Mouse (Mus musculus): ENCODE measurements at regions not wholly inside any gene's neighbourhood (a gene's known extent, or its start where the extent isn't known, plus 50 kb on each side); places are given as distances from the start of the nearest gene placed in this dataset.

- H3K4me1 ChIP-seq (ENCODE audit: control insufficient read depth, insufficient read depth, insufficient read length, low read length): no peaks in the 10 kb centered on the region
- no peak overlapping the region for H3K4me3 ChIP-seq (ENCODE audit: low read depth, low read length)
- WGBS: 93% methylated on average over 1 of the region's 1 CpGs
- H3K27me3 ChIP-seq (ENCODE audit: control insufficient read depth, insufficient read depth, low read length): no peaks in the 10 kb centered on the region
- no peak overlapping the region for H3K27ac ChIP-seq (ENCODE audit: insufficient read depth, low read depth, low read length)
- no peak for TF ChIP-seq CTCF (IDR thresholded peaks at IDR 0.05; ENCODE audit: extremely low read depth, insufficient read length, insufficient replicate concordance, low read depth, low read length)
- no peak for TF ChIP-seq POLR2A (IDR thresholded peaks at IDR 0.05; ENCODE audit: low read depth, low read length)
- H3K36me3 ChIP-seq (ENCODE audit: control insufficient read depth, insufficient read depth, low read length): no peaks in the 10 kb centered on the region
Observed at GRCm38 (mm10) chr2:135525779-135526178, 133.0 kb upstream of the Plcb4 start.

GRCm38 (mm10) chr2:135529619-135530018, 129.2 kb upstream of the Plcb4 start:
- Histone ChIP-seq H3K4me3 (ENCODE audit: low read depth, low read length) (no peak overlapping the region), H3K36me3 (ENCODE audit: control insufficient read depth, insufficient read depth, low read length) (no peaks in the 10 kb centered on the region), H3K27me3 (ENCODE audit: control insufficient read depth, insufficient read depth, low read length) (no peaks in the 10 kb centered on the region), H3K27ac (ENCODE audit: insufficient read depth, low read depth, low read length) (no peak overlapping the region), H3K4me1 (ENCODE audit: control insufficient read depth, insufficient read depth, insufficient read length, low read length) (no peaks in the 10 kb centered on the region)
- 77% methylated on average over 3 of the region's 3 CpGs for WGBS
- TF ChIP-seq CTCF (IDR thresholded peaks at IDR 0.05; ENCODE audit: extremely low read depth, insufficient read length, insufficient replicate concordance, low read depth, low read length): no peak
- no peak for TF ChIP-seq POLR2A (IDR thresholded peaks at IDR 0.05; ENCODE audit: low read depth, low read length)

- WGBS: 18% methylated on average over 11 of the region's 11 CpGs
- no peaks in the 10 kb centered on the region for H3K4me1 ChIP-seq (ENCODE audit: control insufficient read depth, insufficient read depth, insufficient read length, low read length)
- no peak for TF ChIP-seq CTCF (IDR thresholded peaks at IDR 0.05; ENCODE audit: extremely low read depth, insufficient read length, insufficient replicate concordance, low read depth, low read length)
- no peak for TF ChIP-seq POLR2A (IDR thresholded peaks at IDR 0.05; ENCODE audit: low read depth, low read length)
Observed at GRCm38 (mm10) chr2:135536303-135536871, 122.4 kb upstream of the Plcb4 start.

GRCm38 (mm10) chr2:135538022-135538421, 120.8 kb upstream of the Plcb4 start:
- Histone ChIP-seq H3K36me3 (ENCODE audit: control insufficient read depth, insufficient read depth, low read length) (no peaks in the 10 kb centered on the region), H3K27ac (ENCODE audit: insufficient read depth, low read depth, low read length) (no peak overlapping the region), H3K4me1 (ENCODE audit: control insufficient read depth, insufficient read depth, insufficient read length, low read length) (no peaks in the 10 kb centered on the region), H3K27me3 (ENCODE audit: control insufficient read depth, insufficient read depth, low read length) (no peaks in the 10 kb centered on the region), H3K4me3 (ENCODE audit: low read depth, low read length) (no peak overlapping the region)
- no peak for TF ChIP-seq CTCF (IDR thresholded peaks at IDR 0.05; ENCODE audit: extremely low read depth, insufficient read length, insufficient replicate concordance, low read depth, low read length)
- TF ChIP-seq POLR2A (IDR thresholded peaks at IDR 0.05; ENCODE audit: low read depth, low read length): no peak
- 78% methylated on average over 2 of the region's 2 CpGs for WGBS

More at GRCm38 (mm10) chr2:135536303-135536871, 122.4 kb upstream of the Plcb4 start:
- H3K36me3 ChIP-seq (ENCODE audit: control insufficient read depth, insufficient read depth, low read length): no peaks in the 10 kb centered on the region
- H3K27ac ChIP-seq (ENCODE audit: insufficient read depth, low read depth, low read length): no peak overlapping the region
- H3K4me3 ChIP-seq (ENCODE audit: low read depth, low read length): no peak overlapping the region
- H3K27me3 ChIP-seq (ENCODE audit: control insufficient read depth, insufficient read depth, low read length): no peaks in the 10 kb centered on the region

GRCm38 (mm10) chr2:135541058-135541457, 117.8 kb upstream of the Plcb4 start:
- no peaks in the 10 kb centered on the region for H3K27me3 ChIP-seq (ENCODE audit: control insufficient read depth, insufficient read depth, low read length)
- H3K4me3 ChIP-seq (ENCODE audit: low read depth, low read length): no peak overlapping the region
- H3K4me1 ChIP-seq (ENCODE audit: control insufficient read depth, insufficient read depth, insufficient read length, low read length): no peaks in the 10 kb centered on the region
- no peak overlapping the region for H3K27ac ChIP-seq (ENCODE audit: insufficient read depth, low read depth, low read length)
- no peaks in the 10 kb centered on the region for H3K36me3 ChIP-seq (ENCODE audit: control insufficient read depth, insufficient read depth, low read length)
- 79% methylated on average over 2 of the region's 2 CpGs for WGBS
- TF ChIP-seq CTCF (IDR thresholded peaks at IDR 0.05; ENCODE audit: extremely low read depth, insufficient read length, insufficient replicate concordance, low read depth, low read length) (no peak), POLR2A (IDR thresholded peaks at IDR 0.05; ENCODE audit: low read depth, low read length) (no peak)

- no peak overlapping the region for H3K27ac ChIP-seq (ENCODE audit: insufficient read depth, low read depth, low read length)
- no peak overlapping the region for H3K4me3 ChIP-seq (ENCODE audit: low read depth, low read length)
- H3K36me3 ChIP-seq (ENCODE audit: control insufficient read depth, insufficient read depth, low read length): no peaks in the 10 kb centered on the region
- H3K27me3 ChIP-seq (ENCODE audit: control insufficient read depth, insufficient read depth, low read length): no peaks in the 10 kb centered on the region
- TF ChIP-seq POLR2A (IDR thresholded peaks at IDR 0.05; ENCODE audit: low read depth, low read length) (no peak), CTCF (IDR thresholded peaks at IDR 0.05; ENCODE audit: extremely low read depth, insufficient read length, insufficient replicate concordance, low read depth, low read length) (no peak)
- no peaks in the 10 kb centered on the region for H3K4me1 ChIP-seq (ENCODE audit: control insufficient read depth, insufficient read depth, insufficient read length, low read length)
Observed at GRCm38 (mm10) chr2:135541930-135542329, 116.9 kb upstream of the Plcb4 start.

GRCm38 (mm10) chr2:135544882-135545281, 113.9 kb upstream of the Plcb4 start:
- TF ChIP-seq POLR2A (IDR thresholded peaks at IDR 0.05; ENCODE audit: low read depth, low read length): no peak
- no peak for TF ChIP-seq CTCF (IDR thresholded peaks at IDR 0.05; ENCODE audit: extremely low read depth, insufficient read length, insufficient replicate concordance, low read depth, low read length)
- H3K4me3 ChIP-seq (ENCODE audit: low read depth, low read length): no peak overlapping the region
- H3K27ac ChIP-seq (ENCODE audit: insufficient read depth, low read depth, low read length): no peak overlapping the region
- no peaks in the 10 kb centered on the region for H3K27me3 ChIP-seq (ENCODE audit: control insufficient read depth, insufficient read depth, low read length)
- H3K4me1 ChIP-seq (ENCODE audit: control insufficient read depth, insufficient read depth, insufficient read length, low read length): no peaks in the 10 kb centered on the region
- no peaks in the 10 kb centered on the region for H3K36me3 ChIP-seq (ENCODE audit: control insufficient read depth, insufficient read depth, low read length)

Data from small intestine, adult 2 months (tissue).